Mouse (Mus musculus) mouse embryonic stem cell (cell line): ENCODE measurements around the gene Akap1.
"Not testable (repeated sequence)": the region's sequence is repeated elsewhere in the genome, so short reads cannot be mapped to it uniquely, and the experiment has no call there.

Source experiments
- in situ Hi-C, 2 experiments: fragments of 300-500 bp; cut with MboI; formaldehyde crosslinking; loops; 1 replicate in 1 of 2; 3 replicates in 1 of 2; pipeline ENCODE4 v1.14.3; 2019 to 2020; ENCODE audit warnings: low sequenced_read_pairs in 2 of 2, low pct_unique_long_range_greater_than_20kb in 1 of 2, mixed read lengths in 1 of 2; ENCODE audit not compliant: unreplicated experiment in 1 of 2

The Akap1 gene

DNA sequence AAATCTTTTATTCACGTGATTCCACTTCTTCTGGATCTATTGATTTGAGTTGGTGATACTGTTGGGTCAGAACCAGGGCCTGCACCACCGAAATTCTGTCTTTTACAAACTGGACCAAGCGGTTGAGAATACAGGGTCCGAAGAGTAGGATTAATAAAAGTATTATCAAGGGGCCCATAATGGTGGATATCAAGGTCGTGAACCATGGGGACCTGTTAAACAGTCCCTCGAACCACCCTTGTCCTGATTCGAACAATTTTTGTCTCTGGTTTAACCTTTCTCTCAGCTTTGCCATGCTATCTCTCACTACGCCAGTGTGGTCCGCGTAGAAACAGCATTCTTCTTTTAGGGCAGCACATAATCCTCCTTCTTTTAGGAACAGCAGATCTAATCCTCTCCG lies 26.5 kb upstream of the Akap1 start:
- in situ Hi-C loops = not testable (repeated sequence)

DNA sequence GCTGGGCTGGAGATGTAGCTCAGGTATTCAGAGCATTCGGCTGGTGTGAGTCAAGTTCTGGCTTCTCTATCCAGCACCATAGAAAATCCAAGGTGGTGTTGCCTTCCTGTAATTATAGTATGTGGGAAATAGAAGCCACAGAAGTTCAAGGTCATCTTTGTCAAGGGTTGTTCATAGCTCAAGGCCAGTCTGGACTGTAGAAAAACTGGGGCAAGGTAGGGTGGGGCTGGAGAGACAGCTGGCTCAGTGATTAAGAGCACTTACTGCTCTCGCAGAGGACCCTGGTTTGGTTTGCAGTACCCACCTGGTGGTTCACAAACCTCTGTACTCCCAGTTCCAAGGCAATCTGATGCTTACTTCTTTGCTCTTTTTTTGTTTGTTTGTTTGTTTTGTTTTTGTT lies 24.6 kb upstream of the Akap1 start:
- in situ Hi-C loops = no loop called here

DNA sequence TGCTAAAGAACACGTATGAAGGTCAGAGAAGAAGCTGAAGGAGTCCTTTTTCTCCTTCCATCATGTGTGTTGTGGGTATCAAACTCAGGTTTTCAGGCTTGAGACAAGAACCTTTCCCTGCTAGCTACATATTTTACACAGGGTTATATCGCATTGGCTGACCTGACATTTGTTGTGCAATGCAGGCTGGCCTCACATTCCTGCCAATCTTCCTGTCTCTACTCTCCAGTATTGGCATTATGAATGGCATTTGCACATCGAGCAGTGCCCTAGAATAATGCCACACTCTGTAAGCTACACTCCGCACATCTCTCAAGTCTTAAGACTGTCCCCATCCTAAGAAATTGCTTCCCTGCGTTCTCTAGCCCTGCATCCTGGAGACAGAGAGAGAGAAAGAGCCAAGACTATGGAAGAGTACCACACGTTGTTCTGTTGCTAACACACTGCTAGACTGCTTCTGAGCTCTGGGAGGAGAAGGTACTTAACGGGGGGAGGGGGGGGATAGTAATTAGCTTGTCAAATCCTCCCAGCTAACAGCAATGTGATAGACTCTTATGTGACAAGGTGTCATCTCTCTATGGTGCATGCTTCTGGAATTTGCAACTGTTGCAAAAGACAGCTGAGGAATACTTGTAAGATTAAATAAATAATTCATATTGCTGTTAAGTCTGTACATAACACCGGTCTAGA lies 20.1 kb upstream of the Akap1 start:
- in situ Hi-C loops = no loop called here

DNA sequence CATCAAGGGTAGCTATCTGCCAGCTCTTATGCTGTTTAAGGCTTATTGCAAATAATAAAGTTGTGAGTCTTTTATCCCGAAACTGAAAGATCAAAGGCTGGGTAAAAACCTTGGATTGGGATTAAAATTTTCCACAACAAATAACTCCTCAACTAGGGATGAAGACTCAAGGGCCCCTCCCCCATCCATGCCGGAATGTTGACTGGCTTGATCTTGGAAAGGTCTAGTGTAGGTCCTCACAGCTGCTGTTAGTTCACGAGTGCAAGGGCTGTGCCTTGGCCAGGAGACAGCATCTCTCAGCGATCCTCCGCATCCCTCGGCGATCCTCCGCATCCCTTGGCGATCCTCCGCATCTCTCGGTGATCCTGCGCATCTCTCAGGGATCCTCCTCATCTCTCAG lies 13.6 kb upstream of the Akap1 start:
- in situ Hi-C loops = no loop called here

DNA sequence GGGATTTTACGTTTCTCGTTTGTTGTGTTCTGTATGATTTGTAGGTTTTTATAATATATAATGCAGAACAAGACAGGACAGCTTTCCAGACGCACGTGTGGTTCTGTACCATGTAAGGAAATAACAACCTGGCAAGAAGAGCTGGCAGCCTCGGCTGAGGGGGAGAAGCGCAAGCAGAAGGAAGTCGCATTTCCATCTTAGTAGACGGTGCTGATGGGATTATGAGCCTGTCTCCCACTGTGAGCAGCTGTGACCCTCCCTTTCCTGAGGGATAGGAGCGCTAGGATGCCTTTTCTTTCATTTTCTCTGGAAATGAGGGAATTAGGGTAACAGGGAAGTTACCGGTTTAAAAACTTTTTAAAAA lies 9.3 kb upstream of the Akap1 start:
- in situ Hi-C loops = no loop called here

DNA sequence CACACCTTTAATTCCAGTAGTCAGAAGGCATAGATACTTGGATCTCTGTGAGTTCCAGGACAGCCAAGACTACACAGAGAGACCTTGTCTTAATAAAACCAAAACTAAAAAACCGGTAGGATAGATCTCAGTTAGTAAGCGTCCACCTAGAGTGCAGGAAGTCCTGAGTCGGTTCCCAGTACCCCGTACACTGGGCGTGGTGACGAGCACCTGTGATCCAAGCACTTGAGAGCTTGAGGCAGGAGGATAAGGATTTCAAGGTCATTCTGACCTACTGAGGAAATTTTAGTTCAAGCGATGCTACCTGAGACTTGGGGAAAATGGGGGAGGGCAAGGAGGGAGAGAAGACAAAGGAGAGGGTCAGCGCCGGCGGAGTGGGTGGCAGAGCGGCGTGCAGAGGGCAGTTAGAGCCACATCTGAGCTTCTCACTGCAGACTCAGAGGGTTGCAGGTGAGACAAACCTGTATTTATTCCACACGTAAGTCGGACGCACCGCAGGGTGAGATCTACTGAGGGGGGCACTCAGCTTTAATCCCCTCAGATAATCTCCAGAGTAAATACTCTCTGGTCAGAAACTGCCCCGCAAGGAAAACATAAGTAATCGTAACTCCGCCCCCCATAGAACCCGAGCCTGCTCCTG lies 8.8 kb upstream of the Akap1 start:
- in situ Hi-C loops = no loop called here

DNA sequence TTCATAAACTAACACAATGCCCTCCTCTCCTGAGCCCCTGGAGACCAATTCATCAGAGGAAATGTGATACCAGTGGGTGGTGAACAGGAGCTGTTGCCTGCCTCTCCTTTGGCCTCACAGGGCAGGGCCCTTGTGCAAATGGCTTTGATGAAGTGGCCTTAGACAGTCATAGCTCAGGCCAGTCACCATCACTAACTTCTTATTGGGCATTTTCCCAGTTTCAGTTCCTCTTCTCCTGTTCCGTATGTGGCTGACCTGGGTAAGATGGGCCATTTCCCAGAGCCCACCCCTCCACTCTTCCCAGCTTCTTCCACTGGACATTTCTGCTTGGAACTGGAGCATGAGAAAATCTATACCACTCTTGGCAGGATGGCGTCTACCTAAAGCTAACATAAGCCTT lies 5.1 kb upstream of the Akap1 start:
- in situ Hi-C loops = no loop called here

DNA sequence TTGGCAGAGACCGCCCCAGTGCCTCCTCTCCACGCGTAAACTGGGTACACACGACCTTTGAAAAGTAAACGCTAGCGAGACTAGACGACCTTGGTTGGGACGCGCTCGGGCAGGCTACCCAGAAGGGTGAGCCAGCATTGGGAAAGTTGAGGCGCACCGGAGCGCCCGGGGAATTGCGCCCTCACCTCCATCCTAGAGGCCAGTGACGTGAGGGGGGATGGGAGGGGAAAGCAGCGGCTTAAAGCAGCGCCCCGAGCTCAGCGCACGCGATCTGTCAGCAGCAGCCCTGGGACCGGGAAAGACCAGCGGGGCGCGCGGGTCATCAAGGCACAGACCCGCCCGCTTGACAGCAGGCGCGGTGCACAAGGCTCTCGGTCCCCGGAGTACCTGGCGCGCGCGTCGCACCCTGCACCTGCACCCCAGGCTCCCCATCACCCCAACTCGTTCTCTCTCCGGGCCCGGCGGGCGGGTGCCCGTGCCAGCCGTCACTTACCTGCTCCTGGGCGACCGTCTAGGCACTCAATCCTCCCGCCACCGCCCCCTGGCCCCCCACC lies 405 bp downstream of the Akap1 start:
- in situ Hi-C loops = no loop called here

DNA sequence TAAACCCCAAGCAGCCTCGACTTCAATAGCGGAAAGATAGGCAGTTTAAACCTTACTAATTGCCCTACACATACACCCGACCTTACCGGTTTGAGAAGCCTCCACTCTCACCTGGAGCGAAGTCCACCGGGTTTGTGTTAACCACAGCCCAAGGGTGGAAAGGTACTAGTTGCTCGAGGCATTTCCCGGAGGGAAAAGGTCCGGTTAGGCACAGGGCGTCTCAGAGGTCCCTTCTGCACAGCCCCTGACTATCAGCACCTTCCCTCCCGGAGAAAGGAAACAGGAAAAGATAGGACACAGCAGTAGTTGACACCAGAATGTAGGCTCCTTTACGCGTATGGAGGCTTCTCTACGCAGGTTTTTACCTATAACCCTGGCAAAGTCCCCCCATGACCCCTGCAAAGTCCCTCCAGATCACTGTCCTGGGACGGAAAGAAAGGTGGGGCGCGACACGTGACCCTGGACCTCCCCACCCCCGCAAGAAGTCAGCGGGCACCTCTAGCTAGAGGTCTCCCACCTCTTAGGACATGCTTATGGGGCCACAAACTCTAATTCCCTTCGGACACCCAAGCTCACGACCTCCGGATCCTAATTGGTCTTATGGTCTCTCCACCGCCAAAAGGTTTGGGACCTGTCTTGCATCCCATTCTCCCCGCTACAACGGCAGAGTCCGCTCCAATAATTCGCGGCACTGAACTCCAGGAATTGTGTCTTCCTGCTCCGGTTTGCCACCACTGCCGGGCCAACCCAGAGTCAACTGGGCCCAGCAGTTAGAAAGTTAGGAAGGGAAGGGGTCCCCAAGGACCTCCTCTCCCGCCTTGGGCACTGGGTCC lies 1.1 kb downstream of the Akap1 start:
- in situ Hi-C loops = no loop called here

DNA sequence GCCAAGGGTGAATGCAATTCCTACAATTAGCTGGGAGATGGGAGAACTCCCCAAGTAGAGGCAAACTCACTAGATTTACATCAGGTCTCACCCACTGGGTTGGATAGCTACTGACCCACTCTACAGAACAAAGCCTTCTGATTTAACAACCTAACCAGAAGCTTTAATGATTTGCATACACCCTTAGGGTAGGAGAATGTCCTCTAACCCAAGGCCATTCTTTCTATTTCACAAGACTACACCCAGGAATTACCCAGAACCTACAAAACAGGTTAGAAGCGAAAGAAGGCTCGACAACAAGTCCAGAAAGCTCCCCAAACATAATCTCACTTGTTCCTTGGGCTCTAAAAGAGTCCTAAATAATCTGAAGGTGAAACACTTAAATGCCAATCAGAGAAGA lies 2.0 kb downstream of the Akap1 start:
- in situ Hi-C loops = no loop called here

DNA sequence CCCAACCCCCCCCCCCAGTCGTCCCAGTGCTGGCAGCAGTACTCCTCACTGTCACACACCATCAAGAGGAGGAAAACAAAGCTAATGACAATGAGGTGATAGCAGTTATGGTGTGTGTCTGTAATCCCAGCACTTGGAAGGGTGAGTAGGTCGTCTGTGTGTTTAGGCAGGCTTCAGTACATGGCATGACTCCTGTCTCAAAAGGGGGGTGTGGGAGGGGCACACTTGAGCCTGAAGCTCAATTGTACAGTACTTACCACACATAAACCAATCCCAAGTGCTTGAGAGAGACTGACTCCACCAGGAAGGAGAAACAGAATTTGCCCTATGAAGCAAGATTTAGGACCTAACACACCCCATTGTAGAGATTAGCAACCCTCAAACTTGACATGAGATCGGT lies 3.3 kb downstream of the Akap1 start:
- in situ Hi-C loops = no loop called here

DNA sequence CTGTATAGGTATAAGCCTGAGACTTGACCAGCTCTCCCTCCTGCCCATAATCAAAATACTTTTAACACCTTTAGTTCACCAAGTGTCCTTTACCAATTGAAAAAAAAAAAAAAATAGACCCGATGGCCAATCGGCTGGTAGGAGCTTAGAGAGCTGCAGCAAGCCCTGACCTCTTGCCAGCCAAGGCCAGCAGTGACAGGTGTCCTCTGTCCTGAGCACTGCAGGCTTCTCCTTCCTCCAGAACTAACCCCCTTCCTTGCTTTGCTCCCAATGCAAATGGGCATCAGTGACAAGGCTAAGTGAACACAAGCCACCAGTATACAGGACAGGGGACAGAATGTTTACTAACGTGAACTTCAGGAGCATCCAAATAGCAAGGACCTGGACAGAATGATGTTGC lies 3.7 kb downstream of the Akap1 start:
- in situ Hi-C loops = no loop called here

DNA sequence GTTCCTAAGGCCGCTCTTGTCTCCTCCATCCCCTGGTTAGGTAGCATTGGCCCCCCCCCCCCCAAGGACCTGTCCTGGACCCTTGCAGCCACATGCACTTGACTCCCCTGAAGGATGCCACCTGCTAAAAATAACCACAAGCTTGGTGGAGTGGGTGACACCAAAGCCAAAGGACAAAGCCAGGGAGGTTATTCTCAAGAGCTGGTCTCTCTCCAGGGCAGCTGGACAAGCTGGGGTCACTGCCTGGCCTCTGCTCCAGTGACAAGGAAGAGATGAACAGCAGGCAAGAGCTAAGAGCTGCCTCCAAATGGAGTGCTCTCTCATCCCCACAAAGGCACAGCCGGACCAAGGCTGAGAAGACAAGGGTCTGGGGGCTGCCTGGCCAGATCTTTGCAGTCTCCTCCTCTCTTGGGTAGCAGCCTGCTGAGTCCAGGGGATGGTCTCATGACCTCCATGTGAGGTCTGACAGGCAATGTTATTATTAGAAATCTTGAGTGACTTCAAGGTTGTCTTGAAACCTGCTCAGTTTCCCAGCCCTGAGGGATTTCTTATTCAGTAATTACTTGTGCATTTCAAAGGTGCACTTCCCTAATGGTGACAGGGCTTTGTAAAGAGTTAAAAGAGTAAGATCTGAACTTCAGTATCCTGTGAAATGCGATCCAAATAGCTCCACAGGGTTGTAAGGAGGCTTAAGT lies 6.9 kb downstream of the Akap1 start:
- in situ Hi-C loops = no loop called here

DNA sequence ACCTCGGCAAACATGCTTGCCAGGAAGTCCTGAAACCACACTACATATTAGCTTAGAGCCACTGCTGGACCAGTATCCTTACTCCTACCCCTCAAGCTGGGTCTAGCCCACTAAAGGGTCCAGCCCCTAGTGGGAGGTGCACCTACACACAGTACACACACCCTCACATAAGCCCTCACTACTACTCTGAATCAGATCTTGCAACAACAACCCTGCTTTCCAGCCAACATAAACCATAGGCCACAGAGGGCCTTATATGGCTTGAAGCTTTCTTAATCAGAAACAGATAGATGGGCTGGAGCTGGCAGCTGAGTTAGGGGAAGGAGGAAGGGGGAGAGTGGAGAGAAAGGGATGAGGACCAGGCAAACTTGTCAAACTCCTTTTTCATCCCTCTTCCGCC lies 8.0 kb downstream of the Akap1 start:
- in situ Hi-C loops = no loop called here

DNA sequence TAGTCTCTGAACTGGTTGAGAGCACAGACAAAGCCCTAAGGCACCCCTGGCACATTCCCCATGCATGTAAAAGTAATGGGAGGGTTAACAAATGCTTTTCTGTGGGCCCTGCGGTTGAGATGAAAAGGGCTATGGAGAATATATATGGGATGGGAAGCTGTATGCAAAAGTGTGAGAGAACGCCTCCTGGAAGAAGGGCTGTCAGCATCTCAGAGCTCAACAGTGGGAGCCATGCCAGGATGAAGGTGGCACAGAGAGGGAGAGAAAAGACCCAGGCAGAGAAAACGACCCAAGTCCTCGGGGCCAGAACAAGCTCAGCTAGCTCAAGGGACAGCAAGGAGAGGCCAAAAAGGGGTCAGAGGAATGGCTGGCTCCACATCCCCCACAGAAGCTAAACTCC lies 8.6 kb downstream of the Akap1 start:
- in situ Hi-C loops = no loop called here

DNA sequence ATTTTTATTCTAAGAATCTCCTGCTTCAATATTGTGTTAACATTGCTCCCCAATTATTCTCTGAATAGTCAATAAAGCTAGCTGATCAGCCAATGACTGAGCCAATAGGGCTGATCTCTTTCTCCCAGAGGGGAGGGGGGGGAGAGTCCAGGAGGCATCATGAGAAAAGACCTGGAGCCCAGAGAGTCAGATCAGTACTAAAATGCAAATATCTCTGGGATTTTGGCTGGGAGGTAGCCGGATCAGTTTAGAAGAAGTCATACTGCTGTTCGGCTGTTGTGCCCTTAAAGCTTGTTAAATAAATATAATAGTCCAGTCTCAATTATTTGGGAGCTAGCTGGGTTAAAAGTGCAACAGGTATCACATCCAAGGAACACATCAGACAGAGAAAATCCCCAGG lies 10.8 kb downstream of the Akap1 start:
- in situ Hi-C loops = no loop called here

DNA sequence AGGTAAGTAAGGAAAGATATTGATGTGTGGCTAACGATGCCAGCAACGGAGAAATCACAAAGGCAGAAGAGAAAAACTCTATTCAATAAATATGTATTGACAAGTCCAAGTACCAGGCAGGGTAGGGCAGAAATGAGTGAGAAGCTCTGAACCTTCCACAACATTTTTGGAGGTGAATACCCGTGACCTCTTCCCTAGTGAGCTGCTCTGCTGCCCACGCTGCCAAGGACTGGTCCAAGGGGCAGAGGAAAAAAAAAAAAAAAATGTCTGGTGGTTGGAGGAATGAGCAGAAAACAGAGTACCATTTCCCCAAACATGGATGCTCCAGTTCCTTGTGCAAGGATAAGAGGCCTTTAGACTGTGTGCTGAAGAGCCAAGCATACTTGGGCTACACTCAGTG lies 11.6 kb downstream of the Akap1 start:
- in situ Hi-C loops = no loop called here

DNA sequence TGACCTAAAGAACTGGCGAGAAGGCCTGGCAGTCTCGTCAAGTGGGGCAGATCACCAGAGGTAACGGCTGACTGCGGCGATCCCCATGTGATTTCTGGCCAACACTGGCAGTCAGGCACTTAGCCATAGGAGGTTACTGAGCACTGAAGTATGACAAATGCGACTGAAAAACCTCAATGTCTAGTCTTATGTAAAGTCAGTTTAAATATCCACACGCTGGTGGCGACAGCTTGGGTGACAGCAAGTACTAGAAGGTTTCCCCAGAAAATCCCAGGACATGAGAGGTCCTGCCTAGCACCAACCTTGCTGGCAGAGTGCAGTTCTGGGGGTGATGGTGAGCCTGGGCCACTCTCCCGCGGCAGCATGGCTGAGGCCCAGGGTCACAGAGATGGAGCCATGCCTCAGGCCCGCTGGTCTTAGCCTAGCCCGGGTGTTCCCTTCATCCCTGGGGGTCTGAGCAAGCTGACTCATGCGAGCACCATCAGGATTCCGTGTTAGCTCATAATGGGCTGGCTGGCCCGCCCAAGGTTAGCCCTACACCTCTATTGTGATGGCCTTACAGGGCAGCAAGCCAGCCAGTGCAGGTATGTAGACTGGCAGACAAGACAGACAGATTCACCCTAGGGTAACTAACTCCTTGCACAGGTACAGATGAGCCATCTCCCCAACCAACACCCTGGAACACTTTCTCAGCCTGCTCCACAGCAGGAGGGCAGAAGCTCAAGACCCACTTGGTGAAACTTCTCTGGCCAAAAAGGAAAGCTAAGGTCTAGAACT lies 13.1 kb downstream of the Akap1 start:
- in situ Hi-C loops = no loop called here
